Comparison of ENCODE assay signal across 20 mouse cellular contexts in the genomic region with DNA sequence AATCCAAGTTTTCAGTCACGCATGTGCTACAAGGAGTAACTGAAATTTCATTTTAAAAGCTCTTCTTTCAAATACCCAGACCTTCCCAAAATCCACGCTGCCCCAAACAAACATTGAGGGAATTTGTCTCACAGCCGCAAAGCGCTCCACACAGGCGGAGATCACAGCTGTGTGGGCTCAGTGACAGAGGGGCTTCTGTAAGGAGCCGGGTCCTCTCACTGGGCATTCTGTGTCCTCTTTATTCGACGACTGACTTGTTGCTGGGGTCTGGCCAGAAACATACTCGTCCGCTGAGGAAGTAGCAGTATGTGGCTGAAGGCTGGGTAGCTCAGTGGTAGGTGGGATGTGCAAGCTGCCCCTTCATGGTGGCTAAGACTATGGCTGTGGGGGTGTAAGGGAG.
DNase-seq lines count a peak whose midpoint lies in the region; ATAC-seq and TF ChIP-seq lines count a peak whose summit lies in the region.
"Had no signal": no experiment of that assay in that cellular context is flagged by ENCODE, and none has a peak within 500 bp of the region (broad histone marks: within the 10 kb centered on the region; RNA-seq: fewer than 3 reads in every experiment).

No protein-coding gene starts in this region.

- no peaks in the 10 kb centered on the region for H3K9me3 ChIP-seq in forebrain, postnatal 0 days (ENCODE audit: low read length)
- no peaks in the 10 kb centered on the region for H3K9me3 ChIP-seq in forebrain, embryonic 15.5 days
- no peaks in the 10 kb centered on the region for H3K9me3 ChIP-seq in limb, embryonic 14.5 days (ENCODE audit: control insufficient read depth, low read length)
- H3K9me3 ChIP-seq in limb, embryonic 10.5 days (replicated peaks), result no peaks in the 10 kb centered on the region
- no peaks in the 10 kb centered on the region for H3K9me3 ChIP-seq in limb, embryonic 15.5 days
- H3K9me3 ChIP-seq: embryonic facial prominence, embryonic 12.5 days; embryonic facial prominence, embryonic 15.5 days; forebrain, embryonic 10.5 days; forebrain, embryonic 12.5 days had no signal

- DNase-seq in forebrain, postnatal 0 days, result no peak
- no peak for DNase-seq in limb, embryonic 14.5 days (ENCODE audit: low spot score)
- DNase-seq in limb, embryonic 10.5 days (ENCODE audit: low spot score), result no peak
- peak; percentile 39 for DNase-seq in brain, adult 2 months (ENCODE audit: low read depth, low spot score)
- DNase-seq in gastrocnemius, postnatal 4 days (ENCODE audit: low spot score in 2 of 2), result no peak
- DNase-seq: adrenal gland, adult 2 months; adrenal gland, postnatal 10 days; adrenal gland, postnatal 25 days; cerebellum, adult 18-20 months; cerebellum, adult 8-10 months; cerebellum, adult 9-11 months; cerebellum, postnatal 14 days; cerebellum, postnatal 36 days had no signal

- H3K4me2 ChIP-seq in forebrain, postnatal 0 days (ENCODE audit: low read depth), result no peak overlapping the region
- no peak overlapping the region for H3K4me2 ChIP-seq in forebrain, embryonic 15.5 days (replicated peaks)
- no peak overlapping the region for H3K4me2 ChIP-seq in limb, embryonic 14.5 days (replicated peaks; ENCODE audit: low read depth, low read length, severe bottlenecking)
- no peak overlapping the region for H3K4me2 ChIP-seq in limb, embryonic 15.5 days
- H3K4me2 ChIP-seq: embryonic facial prominence, embryonic 12.5 days; embryonic facial prominence, embryonic 15.5 days; forebrain, embryonic 12.5 days had no signal

- H3K4me1 ChIP-seq in forebrain, postnatal 0 days (ENCODE audit: insufficient read depth), result no peaks in the 10 kb centered on the region
- H3K4me1 ChIP-seq in forebrain, embryonic 15.5 days, result peaks cover 9% of the 10 kb centered on the region
- H3K4me1 ChIP-seq in limb, embryonic 14.5 days (ENCODE audit: control insufficient read depth, insufficient read depth, low read length), result peaks cover 10% of the 10 kb centered on the region; the same call in 1 of the 2 replicates
- peaks cover 21% of the 10 kb centered on the region for H3K4me1 ChIP-seq in limb, embryonic 10.5 days
- H3K4me1 ChIP-seq in limb, embryonic 15.5 days, result peaks cover 4% of the 10 kb centered on the region; the same call in 1 of the 2 replicates
- H3K4me1 ChIP-seq: embryonic facial prominence, embryonic 12.5 days; embryonic facial prominence, embryonic 15.5 days had no signal

- no peaks in the 10 kb centered on the region for H3K27me3 ChIP-seq in forebrain, postnatal 0 days (ENCODE audit: insufficient read depth, low read length)
- H3K27me3 ChIP-seq in forebrain, embryonic 15.5 days, result no peaks in the 10 kb centered on the region
- H3K27me3 ChIP-seq in limb, embryonic 14.5 days (ENCODE audit: control insufficient read depth, insufficient read depth, low read length), result no peaks in the 10 kb centered on the region
- H3K27me3 ChIP-seq in limb, embryonic 10.5 days (ENCODE audit: low read depth, poor library complexity, severe bottlenecking), result peaks cover 16% of the 10 kb centered on the region; the same call in 1 of the 2 replicates
- H3K27me3 ChIP-seq in limb, embryonic 15.5 days, result no peaks in the 10 kb centered on the region
- H3K27me3 ChIP-seq: embryonic facial prominence, embryonic 12.5 days; embryonic facial prominence, embryonic 15.5 days had no signal

- no peak for TF ChIP-seq POLR2A in limb, embryonic 14.5 days (IDR thresholded peaks at IDR 0.05; ENCODE audit: borderline replicate concordance, extremely low read depth, insufficient read depth, insufficient read length)

- 68% methylated on average over 10 of the region's 10 CpGs for WGBS in forebrain, postnatal 0 days
- 72% methylated on average over 10 of the region's 10 CpGs for WGBS in forebrain, embryonic 15.5 days
- WGBS in limb, embryonic 14.5 days, result 71% methylated on average over 10 of the region's 10 CpGs
- WGBS in limb, embryonic 10.5 days, result 90% methylated on average over 10 of the region's 10 CpGs
- WGBS in limb, embryonic 15.5 days, result 67% methylated on average over 10 of the region's 10 CpGs

- H3K4me3 ChIP-seq in forebrain, postnatal 0 days (ENCODE audit: low read depth, low read length), result no peak overlapping the region
- no peak overlapping the region for H3K4me3 ChIP-seq in forebrain, embryonic 15.5 days
- no peak overlapping the region for H3K4me3 ChIP-seq in limb, embryonic 14.5 days (replicated peaks; ENCODE audit: low read length)
- H3K4me3 ChIP-seq in limb, embryonic 10.5 days, result no peak overlapping the region
- no peak overlapping the region for H3K4me3 ChIP-seq in limb, embryonic 15.5 days
- H3K4me3 ChIP-seq: embryonic facial prominence, embryonic 12.5 days; embryonic facial prominence, embryonic 15.5 days; erythroblast, embryonic 14.5 days; forebrain, embryonic 10.5 days; forebrain, embryonic 12.5 days had no signal

- no peak overlapping the region for H3K27ac ChIP-seq in forebrain, postnatal 0 days (ENCODE audit: low read depth, low read length)
- no peak overlapping the region for H3K27ac ChIP-seq in forebrain, embryonic 15.5 days (replicated peaks)
- no peak overlapping the region for H3K27ac ChIP-seq in limb, embryonic 14.5 days (replicated peaks; ENCODE audit: low read depth, low read length)
- no peak overlapping the region for H3K27ac ChIP-seq in limb, embryonic 10.5 days
- no peak overlapping the region for H3K27ac ChIP-seq in limb, embryonic 15.5 days
- H3K27ac ChIP-seq: embryonic facial prominence, embryonic 12.5 days; embryonic facial prominence, embryonic 15.5 days; forebrain, embryonic 10.5 days; forebrain, embryonic 12.5 days had no signal

- H3K9ac ChIP-seq in forebrain, postnatal 0 days, result no peak overlapping the region
- no peak overlapping the region for H3K9ac ChIP-seq in forebrain, embryonic 15.5 days (replicated peaks)
- H3K9ac ChIP-seq in limb, embryonic 14.5 days (ENCODE audit: low read depth, low read length, severe bottlenecking), result no peak overlapping the region
- H3K9ac ChIP-seq in limb, embryonic 15.5 days, result no peak overlapping the region
- H3K9ac ChIP-seq: embryonic facial prominence, embryonic 12.5 days; embryonic facial prominence, embryonic 15.5 days; forebrain, embryonic 12.5 days had no signal

- no peaks in the 10 kb centered on the region for H3K36me3 ChIP-seq in forebrain, postnatal 0 days (ENCODE audit: insufficient read depth)
- H3K36me3 ChIP-seq in forebrain, embryonic 15.5 days, result no peaks in the 10 kb centered on the region
- H3K36me3 ChIP-seq in limb, embryonic 14.5 days (ENCODE audit: control insufficient read depth, insufficient read depth, low read length), result 0 out of 2 replicates have a peak, but pooled peaks cover 3% of the 10 kb centered on the region
- H3K36me3 ChIP-seq in limb, embryonic 10.5 days, result no peaks in the 10 kb centered on the region; the same call in 1 of the 2 replicates
- no peaks in the 10 kb centered on the region for H3K36me3 ChIP-seq in limb, embryonic 15.5 days
- H3K36me3 ChIP-seq: embryonic facial prominence, embryonic 12.5 days; embryonic facial prominence, embryonic 15.5 days; forebrain, embryonic 10.5 days; forebrain, embryonic 12.5 days had no signal

- no peak for TF ChIP-seq CTCF in forebrain, postnatal 0 days (IDR thresholded peaks at IDR 0.05; ENCODE audit: low read depth)

- 0 out of 2 replicates have a peak, but pooled peaks have one; percentile 21 for ATAC-seq in forebrain, postnatal 0 days
- no peak for ATAC-seq in forebrain, embryonic 15.5 days (replicated peaks)
- peak; percentile 39; the same call in 1 of the 2 replicates for ATAC-seq in limb, embryonic 14.5 days (ENCODE audit: low FRiP score, low read depth)
- peak; percentile 61; the same call in 1 of the 2 replicates for ATAC-seq in limb, embryonic 15.5 days (ENCODE audit: insufficient number of reproducible peaks, low FRiP score, low TSS enrichment, low read depth)
